Comparison of ENCODE assay signal across 10 mouse cellular contexts in the genomic region with DNA sequence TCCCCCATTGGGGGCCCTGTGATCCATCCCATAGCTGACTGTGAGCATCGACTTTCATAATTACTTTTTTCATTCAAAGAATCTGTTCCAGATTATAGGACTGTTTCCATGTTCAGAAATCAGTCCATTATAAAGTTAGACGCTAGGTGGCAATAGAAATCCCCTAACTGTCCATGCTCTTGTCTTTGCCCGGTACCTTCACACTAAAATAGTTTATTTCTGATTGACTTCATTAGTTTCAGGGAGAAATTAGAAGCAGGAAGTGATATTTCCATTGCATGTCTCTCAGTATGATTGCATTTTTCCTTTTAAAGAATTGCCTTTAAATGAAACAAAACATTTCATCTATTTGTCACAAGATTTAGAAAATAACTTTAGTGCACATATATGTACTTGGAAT.
DNase-seq lines count a peak whose midpoint lies in the region; ATAC-seq and TF ChIP-seq lines count a peak whose summit lies in the region.
"Had no signal": no experiment of that assay in that cellular context is flagged by ENCODE, and none has a peak within 500 bp of the region (broad histone marks: within the 10 kb centered on the region; RNA-seq: fewer than 3 reads in every experiment).

No protein-coding gene starts in this region.

- no peak overlapping the region for H3K9ac ChIP-seq in liver, postnatal 0 days (replicated peaks)
- no peak overlapping the region for H3K9ac ChIP-seq in liver, embryonic 11.5 days (ENCODE audit: low read depth, low read length)
- H3K9ac ChIP-seq: intestine, embryonic 15.5 days had no signal

- no peaks in the 10 kb centered on the region for H3K36me3 ChIP-seq in liver, postnatal 0 days (replicated peaks; ENCODE audit: insufficient read depth, low read length)
- no peaks in the 10 kb centered on the region for H3K36me3 ChIP-seq in liver, embryonic 11.5 days (ENCODE audit: control insufficient read depth, insufficient read depth, low read length)
- H3K36me3 ChIP-seq: intestine, embryonic 15.5 days had no signal

- H3K9me3 ChIP-seq in liver, postnatal 0 days (ENCODE audit: low read length) = no peaks in the 10 kb centered on the region
- no peaks in the 10 kb centered on the region for H3K9me3 ChIP-seq in liver, embryonic 11.5 days (ENCODE audit: control insufficient read depth, low read length)
- H3K9me3 ChIP-seq: intestine, embryonic 15.5 days had no signal

- H3K4me3 ChIP-seq in liver, postnatal 0 days (ENCODE audit: low read depth, low read length) = no peak overlapping the region
- H3K4me3 ChIP-seq in liver, embryonic 11.5 days (ENCODE audit: low read depth, low read length) = no peak overlapping the region
- H3K4me3 ChIP-seq: intestine, embryonic 15.5 days had no signal

- no peak overlapping the region for H3K4me2 ChIP-seq in liver, postnatal 0 days (ENCODE audit: low read depth, low read length)
- no peak overlapping the region for H3K4me2 ChIP-seq in liver, embryonic 11.5 days
- H3K4me2 ChIP-seq: intestine, embryonic 15.5 days had no signal

- TF ChIP-seq CTCF in liver, postnatal 0 days (IDR thresholded peaks at IDR 0.05; ENCODE audit: low read depth) = peak; percentile 51

- H3K4me1 ChIP-seq in liver, postnatal 0 days (ENCODE audit: insufficient read depth) = no peaks in the 10 kb centered on the region
- no peaks in the 10 kb centered on the region for H3K4me1 ChIP-seq in liver, embryonic 11.5 days (replicated peaks; ENCODE audit: control insufficient read depth, insufficient read depth, low read length)
- H3K4me1 ChIP-seq: intestine, embryonic 15.5 days had no signal

- WGBS in liver, postnatal 0 days (ENCODE audit: insufficient replicate concordance) = 22% methylated on average over 3 of the region's 3 CpGs
- 21% methylated on average over 3 of the region's 3 CpGs for WGBS in liver, embryonic 11.5 days

- no peak for DNase-seq in frontal cortex, postnatal 10 days (ENCODE audit: low spot score in 2 of 2)
- DNase-seq in liver, postnatal 0 days = no peak
- DNase-seq in liver, embryonic 11.5 days (ENCODE audit: low spot score) = no peak
- DNase-seq in ZHBTc4 (ENCODE audit: low read depth, low spot score) = peak; percentile 10
- peak; percentile 76 for DNase-seq in retina, embryonic 14.5 days (ENCODE audit: low spot score)
- DNase-seq in adrenal gland, adult 8-10 months = no peak
- no peak for DNase-seq in right cerebral cortex, adult 18-20 months
- DNase-seq: right cerebral cortex, postnatal 25 days had no signal

- no peaks in the 10 kb centered on the region for H3K27me3 ChIP-seq in liver, postnatal 0 days (ENCODE audit: insufficient read depth, low read length)
- H3K27me3 ChIP-seq in liver, embryonic 11.5 days (replicated peaks; ENCODE audit: control insufficient read depth, insufficient read depth, low read length) = no peaks in the 10 kb centered on the region
- H3K27me3 ChIP-seq: intestine, embryonic 15.5 days had no signal

- ATAC-seq in frontal cortex, adult (ENCODE audit: low TSS enrichment) = peak; percentile 90
- no peak for ATAC-seq in liver, postnatal 0 days
- no peak for ATAC-seq in liver, embryonic 11.5 days (replicated peaks; ENCODE audit: low FRiP score)
- ATAC-seq: intestine, embryonic 15.5 days had no signal

- H3K27ac ChIP-seq in liver, postnatal 0 days (ENCODE audit: low read depth) = no peak overlapping the region
- no peak overlapping the region for H3K27ac ChIP-seq in liver, embryonic 11.5 days (ENCODE audit: low read depth, low read length)
- H3K27ac ChIP-seq: intestine, embryonic 15.5 days had no signal

- no peak for TF ChIP-seq EP300 in liver, postnatal 0 days (IDR thresholded peaks at IDR 0.05; ENCODE audit: low read depth)

Comparison
In these comparisons a context has a peak if more than half of its experiments do, and no peak if none do; other contexts are left out.
1. DNase-seq: peak in ZHBTc4 (single experiment) and retina, embryonic 14.5 days (single experiment); none in frontal cortex, postnatal 10 days (0 of 2), liver, postnatal 0 days (single experiment), liver, embryonic 11.5 days (single experiment), adrenal gland, adult 8-10 months (single experiment) and right cerebral cortex, adult 18-20 months (single experiment).